Mouse (Mus musculus) ES-E14 (cell line): Measurements from ENCODE around the gene Hydin. TPM values are rescaled to one million over a fixed set of nuclear protein-coding genes. Genes with fewer than 3 reads are reported as not detected.
"Not testable (repeated sequence)": the region's sequence is repeated elsewhere in the genome, so short reads cannot be mapped to it uniquely, and the experiment has no call there.

Source experiments
- DNase-seq: peaks from one replicate; pipeline ENCODE4 v3.0.0-alpha.2; 2013; ENCODE audit warnings: low read depth, low spot score
- H3K27ac ChIP-seq: 2 replicates; pipeline ENCODE4 v1.5.1; 2012; ENCODE audit warnings: low read depth, mild to moderate bottlenecking, low read length, moderate library complexity, mixed read lengths; ENCODE audit not compliant: poor library complexity, insufficient read depth, severe bottlenecking
- H3K36me3 ChIP-seq: 2 replicates; pipeline ENCODE4 v1.6.1; 2012; ENCODE audit warnings: mild to moderate bottlenecking, low read length, moderate library complexity, mixed read lengths; ENCODE audit not compliant: control insufficient read depth, poor library complexity, insufficient read depth, severe bottlenecking
- H3K4me1 ChIP-seq, 2 experiments: fragments of 150-350 bp in 1 of 2; sonication (generic) in 1 of 2; 2 replicates each; pipeline ENCODE4 v1.6.1; 2012; ENCODE audit warnings: low read length in 2 of 2, mild to moderate bottlenecking in 1 of 2, mixed read lengths in 1 of 2; ENCODE audit not compliant: control insufficient read depth in 2 of 2, insufficient read depth in 2 of 2, poor library complexity in 1 of 2
- H3K4me3 ChIP-seq, 2 experiments: fragments of 150-350 bp in 1 of 2; sonication (generic) in 1 of 2; 2 replicates each; pipeline ENCODE4 v1.5.1; 2012; ENCODE audit warnings: low read length in 2 of 2, low read depth in 1 of 2, mild to moderate bottlenecking in 1 of 2, mixed read lengths in 1 of 2; ENCODE audit not compliant: insufficient read depth in 1 of 2, poor library complexity in 1 of 2, severe bottlenecking in 1 of 2
- H3K9ac ChIP-seq: 2 replicates; pipeline ENCODE4 v1.6.1; 2012; ENCODE audit warnings: low read depth, mild to moderate bottlenecking, low read length, mixed read lengths; ENCODE audit not compliant: poor library complexity, insufficient read depth, severe bottlenecking
- H3K9me3 ChIP-seq: fragments of 150-350 bp; sonication (generic); 2 replicates; pipeline ENCODE4 v1.6.1; 2012; ENCODE audit warnings: low read depth, mild to moderate bottlenecking, low read length; ENCODE audit not compliant: control insufficient read depth, insufficient read depth
- CHD2 ChIP-seq: IDR thresholded peaks from 2 replicates; pipeline ENCODE4 v1.6.1; 2014; ENCODE audit warnings: mild to moderate bottlenecking, low read depth, low read length, inconsistent platforms
- HCFC1 ChIP-seq: IDR thresholded peaks from 2 replicates; pipeline ENCODE4 v1.6.1; 2012; ENCODE audit warnings: low read length, inconsistent platforms, borderline replicate concordance; ENCODE audit not compliant: insufficient read depth
- MAFK ChIP-seq: IDR thresholded peaks from 2 replicates; pipeline ENCODE4 v1.6.1; 2014; ENCODE audit warnings: mild to moderate bottlenecking, low read depth, low read length, inconsistent platforms; ENCODE audit not compliant: insufficient read depth
- ZC3H11A ChIP-seq: IDR thresholded peaks from 2 replicates; pipeline ENCODE4 v1.6.1; 2012; ENCODE audit warnings: low read depth, mild to moderate bottlenecking, inconsistent platforms, low read length, borderline replicate concordance
- ZNF384 ChIP-seq: IDR thresholded peaks from 2 replicates; pipeline ENCODE4 v1.6.1; 2012; ENCODE audit warnings: low read depth, low read length, inconsistent platforms
- in situ Hi-C, 2 experiments: fragments of 600-800 bp; cut with MboI; formaldehyde crosslinking; loops; one replicate each; pipeline ENCODE4 v1.15.1; 2025; ENCODE audit warnings: low sequenced_read_pairs in 2 of 2, inconsistent platforms in 1 of 2; ENCODE audit not compliant: unreplicated experiment in 2 of 2
- total RNA-seq: library from RNA; depleted of rRNA; stranded (reverse); fragments of 300-350 nt; gene quantifications from 2 replicates; pipeline ENCODE4 v1.2.3, GENCODE M21; 2012

Hydin gene
- total RNA-seq, 1 experiment = 1.0 TPM

GRCm38 (mm10) chr8:110382751-110383150, 116.0 kb downstream of the Hydin start:
- Histone ChIP-seq H3K4me3 (no peak overlapping the region), H3K4me1 (no peaks in the 10 kb centered on the region), H3K27ac (no peak overlapping the region), H3K36me3 (no peaks in the 10 kb centered on the region), H3K9ac (no peak overlapping the region), H3K9me3 (no peaks in the 10 kb centered on the region)
- TF ChIP-seq ZC3H11A = no peak
- TF ChIP-seq HCFC1 = no peak
- no peak for TF ChIP-seq CHD2
- TF ChIP-seq ZNF384 = no peak
- no peak for TF ChIP-seq MAFK
- no peak for DNase-seq
- in situ Hi-C loops = no loop called here

GRCm38 (mm10) chr8:110384632-110385031, 117.9 kb downstream of the Hydin start:
- H3K27ac ChIP-seq, in situ Hi-C loops, H3K9ac ChIP-seq, H3K4me1 ChIP-seq, H3K9me3 ChIP-seq, H3K36me3 ChIP-seq, DNase-seq, H3K4me3 ChIP-seq: not testable (repeated sequence)

GRCm38 (mm10) chr8:110395656-110396055, 128.9 kb downstream of the Hydin start:
- H3K36me3 ChIP-seq = no peaks in the 10 kb centered on the region
- no peak overlapping the region for H3K4me3 ChIP-seq
- H3K4me1 ChIP-seq = no peaks in the 10 kb centered on the region
- no peak overlapping the region for H3K27ac ChIP-seq
- TF ChIP-seq ZNF384 = no peak
- no peak for TF ChIP-seq HCFC1
- TF ChIP-seq MAFK = no peak
- no peak for TF ChIP-seq CHD2
- TF ChIP-seq ZC3H11A = no peak
- no peak for DNase-seq
- no peaks in the 10 kb centered on the region for H3K9me3 ChIP-seq
- in situ Hi-C loops = no loop called here
- no peak overlapping the region for H3K9ac ChIP-seq

GRCm38 (mm10) chr8:110400536-110400935, 133.8 kb downstream of the Hydin start:
- Histone ChIP-seq H3K9ac (no peak overlapping the region), H3K4me1 (no peaks in the 10 kb centered on the region), H3K9me3 (no peaks in the 10 kb centered on the region), H3K36me3 (no peaks in the 10 kb centered on the region), H3K4me3 (no peak overlapping the region), H3K27ac (no peak overlapping the region)
- TF ChIP-seq HCFC1 (no peak), CHD2 (no peak), MAFK (no peak), ZNF384 (no peak), ZC3H11A (no peak)
- DNase-seq = no peak
- in situ Hi-C loops = no loop called here

GRCm38 (mm10) chr8:110402311-110402710, 135.5 kb downstream of the Hydin start:
- TF ChIP-seq ZC3H11A = no peak
- Histone ChIP-seq H3K9me3 (no peaks in the 10 kb centered on the region), H3K4me1 (no peaks in the 10 kb centered on the region), H3K36me3 (no peaks in the 10 kb centered on the region), H3K4me3 (no peak overlapping the region), H3K27ac (no peak overlapping the region), H3K9ac (no peak overlapping the region)
- in situ Hi-C loops = no loop called here
- DNase-seq = no peak
